Mouse (Mus musculus): Measurements from ENCODE around the gene Lrp5. TPM values are rescaled to one million over a fixed set of nuclear protein-coding genes. Genes with fewer than 3 reads are reported as not detected.
A peak's percentile ranks its signal among the peaks of the same experiment; 100 is the strongest.

Gene Lrp5
- polyA plus RNA-seq, 1 experiment from 2014 or later, result 10.1 TPM

DNA sequence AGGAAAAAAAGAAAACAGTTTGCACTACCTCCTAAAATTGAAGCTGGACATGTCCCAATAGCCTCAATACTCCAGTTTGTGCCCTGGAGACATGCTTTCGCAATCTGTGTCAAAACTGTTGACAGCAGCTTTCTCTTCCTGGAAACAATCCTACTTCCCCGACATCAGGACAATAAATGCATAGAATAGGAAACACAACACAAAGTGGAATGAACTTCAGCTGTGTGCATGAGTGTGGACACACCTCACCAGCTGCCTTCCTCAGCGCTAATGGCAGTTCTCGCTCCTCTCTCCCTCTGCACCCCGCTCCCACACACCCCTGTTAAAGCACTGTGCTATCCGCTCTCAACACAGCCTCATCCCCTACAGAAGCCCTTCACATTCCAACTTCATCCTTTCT lies 123.6 kb downstream of the Lrp5 start:
- Histone ChIP-seq H3K27me3 (replicated peaks; ENCODE audit: control insufficient read depth, insufficient read depth, low read length) (no peaks in the 10 kb centered on the region), H3K4me3 (ENCODE audit: low read depth, low read length) (no peak overlapping the region), H3K4me1 (ENCODE audit: control insufficient read depth, insufficient read depth, low read length) (no peaks in the 10 kb centered on the region), H3K9ac (ENCODE audit: low read depth, low read length) (no peak overlapping the region), H3K4me2 (ENCODE audit: low read depth, low read length) (no peak overlapping the region), H3K9me3 (ENCODE audit: control insufficient read depth, low read length) (0 out of 2 replicates have a peak, but pooled peaks cover 5% of the 10 kb centered on the region), H3K27ac (replicated peaks; ENCODE audit: low read depth, low read length) (no peak overlapping the region), H3K36me3 (ENCODE audit: control insufficient read depth, insufficient read depth, low read length) (no peaks in the 10 kb centered on the region)
- 81% methylated on average over 6 of the region's 6 CpGs for WGBS
- ATAC-seq (ENCODE audit: low read depth) (no peak), DNase-seq (ENCODE audit: low spot score) (peak; percentile 14)

DNA sequence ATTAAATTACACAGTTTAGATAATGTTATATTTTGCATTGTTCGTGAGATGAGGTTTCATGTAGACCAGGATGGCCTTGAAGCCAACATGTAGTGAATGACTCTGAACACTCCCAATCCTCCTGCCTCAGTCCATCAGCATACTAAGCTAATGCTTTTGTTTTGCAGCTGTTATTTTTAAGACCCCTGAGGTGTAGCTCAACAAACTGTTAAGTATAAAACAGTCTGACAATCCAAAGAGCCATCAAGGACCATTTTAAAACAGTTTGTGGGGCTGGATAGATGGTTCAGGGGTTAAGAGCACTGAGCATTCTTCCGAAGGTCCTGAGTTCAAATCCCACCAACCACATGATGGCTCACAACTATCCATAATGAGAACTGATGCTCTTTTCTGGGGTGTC lies 124.1 kb downstream of the Lrp5 start:
- H3K4me2 ChIP-seq (ENCODE audit: low read depth, low read length), result no peak overlapping the region
- no peak for DNase-seq (ENCODE audit: low spot score)
- no peak for ATAC-seq (ENCODE audit: low read depth)
- no peaks in the 10 kb centered on the region for H3K36me3 ChIP-seq (ENCODE audit: control insufficient read depth, insufficient read depth, low read length)
- H3K4me3 ChIP-seq (ENCODE audit: low read depth, low read length), result no peak overlapping the region
- H3K4me1 ChIP-seq (ENCODE audit: control insufficient read depth, insufficient read depth, low read length), result no peaks in the 10 kb centered on the region
- 94% methylated on average over 2 of the region's 2 CpGs for WGBS
- 0 out of 2 replicates have a peak, but pooled peaks cover 5% of the 10 kb centered on the region for H3K9me3 ChIP-seq (ENCODE audit: control insufficient read depth, low read length)
- no peak overlapping the region for H3K27ac ChIP-seq (replicated peaks; ENCODE audit: low read depth, low read length)
- no peaks in the 10 kb centered on the region for H3K27me3 ChIP-seq (replicated peaks; ENCODE audit: control insufficient read depth, insufficient read depth, low read length)
- H3K9ac ChIP-seq (ENCODE audit: low read depth, low read length), result no peak overlapping the region

DNA sequence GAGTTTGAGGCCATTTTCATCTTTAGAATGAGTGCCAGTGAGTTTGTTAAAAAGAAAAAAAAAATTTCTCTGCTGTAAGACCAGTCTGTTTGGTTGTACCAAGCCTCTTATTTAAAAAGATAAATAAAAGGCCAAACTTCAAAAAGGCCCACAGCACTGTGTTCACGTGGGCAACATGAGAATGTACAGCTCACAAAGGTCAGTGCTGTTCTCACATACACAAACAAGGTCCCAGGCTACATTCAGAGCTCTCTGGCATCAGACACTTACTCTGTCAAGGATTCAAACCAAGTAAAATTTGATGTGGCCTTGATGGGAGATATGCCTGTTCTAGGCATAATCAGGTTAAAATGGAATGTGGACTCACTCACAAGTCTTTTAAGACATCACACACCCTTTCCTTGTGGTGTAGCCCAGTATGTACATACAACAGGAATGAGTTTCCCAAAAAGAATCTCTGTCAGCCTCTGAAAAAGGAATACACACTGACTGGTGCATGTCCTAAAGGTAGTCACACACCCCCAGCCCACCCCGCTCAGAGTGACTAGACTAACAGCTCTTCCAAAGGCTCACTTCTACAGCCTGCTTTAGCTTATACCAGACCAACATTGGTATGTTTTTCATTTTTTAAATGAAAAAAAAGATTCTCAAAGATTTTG lies 130.1 kb downstream of the Lrp5 start:
- H3K4me2 ChIP-seq (ENCODE audit: low read depth, low read length), result no peak overlapping the region
- 87% methylated on average over 2 of the region's 2 CpGs for WGBS
- no peak overlapping the region for H3K27ac ChIP-seq (replicated peaks; ENCODE audit: low read depth, low read length)

DNA sequence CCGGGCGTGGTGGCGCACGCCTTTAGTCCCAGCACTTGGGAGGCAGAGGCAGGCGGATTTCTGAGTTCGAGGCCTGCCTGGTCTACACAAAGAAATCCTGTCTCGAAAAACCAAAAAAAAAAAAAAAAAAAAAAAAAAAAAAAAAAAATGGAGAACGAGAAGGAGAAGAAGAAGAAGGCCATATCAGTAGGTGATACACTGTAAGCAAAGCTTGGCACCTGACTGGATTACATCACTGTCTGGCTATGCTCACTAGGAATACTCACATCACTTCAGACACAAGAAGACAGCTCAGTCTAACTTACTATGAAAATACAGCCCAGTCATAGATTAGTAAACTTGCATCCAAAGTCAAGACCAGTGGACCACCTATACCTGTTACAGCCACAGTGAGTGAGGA lies 131.6 kb downstream of the Lrp5 start:
- WGBS, result 95% methylated on average over 8 of the region's 8 CpGs
- Histone ChIP-seq H3K4me2 (ENCODE audit: low read depth, low read length) (no peak overlapping the region), H3K9ac (ENCODE audit: low read depth, low read length) (no peak overlapping the region), H3K9me3 (ENCODE audit: control insufficient read depth, low read length) (0 out of 2 replicates have a peak, but pooled peaks cover 5% of the 10 kb centered on the region), H3K36me3 (ENCODE audit: control insufficient read depth, insufficient read depth, low read length) (no peaks in the 10 kb centered on the region), H3K27ac (replicated peaks; ENCODE audit: low read depth, low read length) (no peak overlapping the region), H3K4me3 (ENCODE audit: low read depth, low read length) (no peak overlapping the region), H3K27me3 (replicated peaks; ENCODE audit: control insufficient read depth, insufficient read depth, low read length) (no peaks in the 10 kb centered on the region), H3K4me1 (ENCODE audit: control insufficient read depth, insufficient read depth, low read length) (no peaks in the 10 kb centered on the region)
- DNase-seq (ENCODE audit: low spot score) (no peak), ATAC-seq (ENCODE audit: low read depth) (no peak)

More for the DNA sequence above, 130.1 kb downstream of the Lrp5 start:
- Histone ChIP-seq H3K27me3 (replicated peaks; ENCODE audit: control insufficient read depth, insufficient read depth, low read length) (no peaks in the 10 kb centered on the region), H3K9ac (ENCODE audit: low read depth, low read length) (no peak overlapping the region), H3K9me3 (ENCODE audit: control insufficient read depth, low read length) (0 out of 2 replicates have a peak, but pooled peaks cover 5% of the 10 kb centered on the region), H3K36me3 (ENCODE audit: control insufficient read depth, insufficient read depth, low read length) (no peaks in the 10 kb centered on the region), H3K4me1 (ENCODE audit: control insufficient read depth, insufficient read depth, low read length) (no peaks in the 10 kb centered on the region), H3K4me3 (ENCODE audit: low read depth, low read length) (no peak overlapping the region)
- DNase-seq (ENCODE audit: low spot score) (no peak), ATAC-seq (ENCODE audit: low read depth) (no peak)

DNA sequence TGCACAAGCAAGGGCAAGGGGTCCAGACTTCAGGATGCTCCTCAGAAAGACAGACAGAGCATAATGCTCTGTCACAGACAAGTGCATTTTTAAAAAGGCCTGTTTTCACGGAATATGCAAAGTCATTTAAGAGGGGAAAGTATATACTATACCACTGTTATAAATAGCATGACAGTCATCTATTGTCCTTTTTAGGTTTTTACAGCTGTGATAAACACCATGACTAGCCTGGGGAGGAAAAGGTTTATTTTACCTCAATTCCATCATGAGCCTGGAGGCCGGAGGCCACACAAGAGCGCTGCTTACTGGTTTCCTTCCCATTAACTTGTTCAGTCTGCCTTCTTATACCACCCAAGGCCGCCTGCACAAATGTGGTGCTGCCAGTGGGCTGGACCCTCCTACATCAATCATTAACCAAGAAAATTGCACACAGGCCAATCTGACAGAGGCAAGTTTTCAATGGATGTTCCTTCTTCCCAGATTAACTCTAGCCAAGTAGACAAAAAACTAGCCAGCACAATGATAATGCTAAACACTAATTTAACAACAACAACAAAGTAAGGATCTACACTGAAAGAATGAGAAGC lies 134.7 kb downstream of the Lrp5 start:
- Histone ChIP-seq H3K4me2 (ENCODE audit: low read depth, low read length) (no peak overlapping the region), H3K9me3 (ENCODE audit: control insufficient read depth, low read length) (no peaks in the 10 kb centered on the region), H3K9ac (ENCODE audit: low read depth, low read length) (no peak overlapping the region), H3K4me3 (ENCODE audit: low read depth, low read length) (no peak overlapping the region), H3K36me3 (ENCODE audit: control insufficient read depth, insufficient read depth, low read length) (peaks cover 10% of the 10 kb centered on the region), H3K27ac (replicated peaks; ENCODE audit: low read depth, low read length) (no peak overlapping the region), H3K27me3 (replicated peaks; ENCODE audit: control insufficient read depth, insufficient read depth, low read length) (no peaks in the 10 kb centered on the region), H3K4me1 (ENCODE audit: control insufficient read depth, insufficient read depth, low read length) (no peaks in the 10 kb centered on the region)
- 67% methylated on average over 4 of the region's 4 CpGs for WGBS
- ATAC-seq (ENCODE audit: low read depth), result no peak
- no peak for DNase-seq (ENCODE audit: low spot score)

DNA sequence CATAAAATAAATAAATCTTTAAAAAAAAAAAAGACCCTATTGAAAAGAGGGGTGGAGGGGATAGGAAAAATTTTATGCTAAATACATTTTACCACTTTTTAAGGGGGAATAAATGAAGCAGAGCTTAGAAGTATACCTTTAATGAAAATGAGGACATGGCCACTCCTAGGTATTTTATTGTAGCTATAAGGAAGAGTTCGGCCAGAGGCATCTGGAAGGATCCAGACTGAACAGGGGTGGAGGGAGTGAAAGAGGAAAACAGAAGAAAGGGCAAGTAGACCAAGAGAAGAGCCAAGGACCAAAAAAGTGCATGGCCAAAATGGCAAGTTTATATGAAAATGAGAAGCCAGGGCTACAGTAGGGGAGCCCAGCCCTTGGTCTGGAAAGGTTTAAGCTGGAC lies 136.3 kb downstream of the Lrp5 start:
- Histone ChIP-seq H3K27ac (replicated peaks; ENCODE audit: low read depth, low read length) (no peak overlapping the region), H3K4me2 (ENCODE audit: low read depth, low read length) (no peak overlapping the region), H3K4me1 (ENCODE audit: control insufficient read depth, insufficient read depth, low read length) (no peaks in the 10 kb centered on the region), H3K4me3 (ENCODE audit: low read depth, low read length) (no peak overlapping the region), H3K27me3 (replicated peaks; ENCODE audit: control insufficient read depth, insufficient read depth, low read length) (no peaks in the 10 kb centered on the region), H3K36me3 (ENCODE audit: control insufficient read depth, insufficient read depth, low read length) (peaks cover 10% of the 10 kb centered on the region), H3K9ac (ENCODE audit: low read depth, low read length) (no peak overlapping the region), H3K9me3 (ENCODE audit: control insufficient read depth, low read length) (no peaks in the 10 kb centered on the region)
- DNase-seq (ENCODE audit: low spot score) (no peak), ATAC-seq (ENCODE audit: low read depth) (no peak)
- 97% methylated on average over 1 of the region's 1 CpGs for WGBS

DNA sequence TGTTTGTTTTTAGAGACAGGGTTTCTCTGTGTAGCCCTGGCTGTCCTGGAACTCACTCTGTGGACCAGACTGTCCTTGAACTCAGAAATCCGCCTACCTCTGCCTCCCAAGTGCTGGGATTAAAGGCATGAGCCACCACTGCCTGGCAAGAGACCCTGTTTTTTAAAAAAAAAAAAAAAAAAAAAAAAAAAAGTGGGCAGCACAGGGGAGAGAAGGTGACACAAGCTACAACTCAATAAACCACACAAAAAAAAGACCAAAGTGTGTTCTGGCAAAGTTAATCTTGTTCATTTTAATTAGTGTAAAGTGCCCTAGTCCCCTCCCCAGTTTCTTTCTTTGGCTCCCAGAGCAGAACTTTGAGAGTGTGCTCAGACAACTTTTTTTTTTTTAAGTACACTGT lies 137.1 kb downstream of the Lrp5 start:
- Histone ChIP-seq H3K9ac (ENCODE audit: low read depth, low read length) (no peak overlapping the region), H3K4me2 (ENCODE audit: low read depth, low read length) (no peak overlapping the region)
- 90% methylated on average over 1 of the region's 1 CpGs for WGBS

DNA sequence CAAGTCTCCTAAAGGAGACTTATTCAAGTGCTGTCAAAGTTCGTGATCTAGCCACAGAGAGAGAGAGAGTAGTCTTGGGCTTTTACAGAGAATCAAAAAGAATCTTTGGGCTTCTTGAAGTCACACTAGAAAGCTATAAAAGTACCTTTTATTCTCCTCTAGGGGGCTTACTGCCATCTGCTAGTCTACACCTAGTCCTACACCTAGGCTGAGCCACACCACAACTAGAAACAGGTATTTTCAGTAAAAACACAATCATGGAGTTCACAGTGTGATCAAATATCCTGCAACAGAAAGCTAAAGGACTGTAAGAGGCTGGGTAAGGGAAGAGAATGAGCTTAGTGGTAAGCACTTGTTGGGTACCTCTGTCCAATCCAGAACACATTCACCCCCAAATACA lies 138.1 kb downstream of the Lrp5 start:
- ATAC-seq (ENCODE audit: low read depth), result no peak
- Histone ChIP-seq H3K27me3 (replicated peaks; ENCODE audit: control insufficient read depth, insufficient read depth, low read length) (no peaks in the 10 kb centered on the region), H3K4me2 (ENCODE audit: low read depth, low read length) (no peak overlapping the region), H3K27ac (replicated peaks; ENCODE audit: low read depth, low read length) (no peak overlapping the region), H3K9me3 (ENCODE audit: control insufficient read depth, low read length) (no peaks in the 10 kb centered on the region), H3K4me3 (ENCODE audit: low read depth, low read length) (no peak overlapping the region), H3K4me1 (ENCODE audit: control insufficient read depth, insufficient read depth, low read length) (no peaks in the 10 kb centered on the region), H3K9ac (ENCODE audit: low read depth, low read length) (no peak overlapping the region), H3K36me3 (ENCODE audit: control insufficient read depth, insufficient read depth, low read length) (peaks cover 16% of the 10 kb centered on the region)
- DNase-seq (ENCODE audit: low spot score), result no peak
- WGBS, result 100% methylated on average over 1 of the region's 1 CpGs

More for the DNA sequence above, 137.1 kb downstream of the Lrp5 start:
- no peak overlapping the region for H3K4me3 ChIP-seq (ENCODE audit: low read depth, low read length)
- H3K9me3 ChIP-seq (ENCODE audit: control insufficient read depth, low read length), result no peaks in the 10 kb centered on the region
- H3K27ac ChIP-seq (replicated peaks; ENCODE audit: low read depth, low read length), result no peak overlapping the region
- no peak for ATAC-seq (ENCODE audit: low read depth)
- no peaks in the 10 kb centered on the region for H3K4me1 ChIP-seq (ENCODE audit: control insufficient read depth, insufficient read depth, low read length)
- DNase-seq (ENCODE audit: low spot score), result no peak
- peaks cover 10% of the 10 kb centered on the region for H3K36me3 ChIP-seq (ENCODE audit: control insufficient read depth, insufficient read depth, low read length)
- no peaks in the 10 kb centered on the region for H3K27me3 ChIP-seq (replicated peaks; ENCODE audit: control insufficient read depth, insufficient read depth, low read length)

DNA sequence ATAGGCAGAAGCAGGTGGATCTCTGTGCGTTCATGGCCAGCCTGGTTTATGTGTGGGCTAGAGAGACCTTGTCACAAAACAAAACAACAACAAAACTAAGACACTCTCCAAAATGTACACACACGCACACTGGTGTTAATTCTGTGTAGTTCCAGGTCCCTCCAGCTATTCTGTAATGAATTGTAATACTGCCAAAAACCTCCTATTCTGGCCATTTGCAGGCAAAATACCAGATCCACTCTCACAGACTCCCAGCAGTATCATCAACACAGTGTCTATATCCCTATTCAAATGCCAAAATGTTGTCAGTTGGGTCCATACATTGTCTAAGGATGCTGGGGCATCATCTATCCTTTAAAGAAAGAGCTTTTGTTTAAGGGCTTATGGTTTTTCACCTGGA lies 141.4 kb downstream of the Lrp5 start:
- WGBS, result 93% methylated on average over 2 of the region's 2 CpGs
- H3K4me3 ChIP-seq (ENCODE audit: low read depth, low read length), result no peak overlapping the region
- H3K9me3 ChIP-seq (ENCODE audit: control insufficient read depth, low read length), result no peaks in the 10 kb centered on the region
- H3K27me3 ChIP-seq (replicated peaks; ENCODE audit: control insufficient read depth, insufficient read depth, low read length), result no peaks in the 10 kb centered on the region
- H3K27ac ChIP-seq (replicated peaks; ENCODE audit: low read depth, low read length), result no peak overlapping the region
- H3K36me3 ChIP-seq (ENCODE audit: control insufficient read depth, insufficient read depth, low read length), result peaks cover 41% of the 10 kb centered on the region
- H3K4me2 ChIP-seq (ENCODE audit: low read depth, low read length), result no peak overlapping the region
- no peaks in the 10 kb centered on the region for H3K4me1 ChIP-seq (ENCODE audit: control insufficient read depth, insufficient read depth, low read length)
- DNase-seq (ENCODE audit: low spot score) (no peak), ATAC-seq (ENCODE audit: low read depth) (no peak)
- H3K9ac ChIP-seq (ENCODE audit: low read depth, low read length), result no peak overlapping the region
